Mouse (Mus musculus) embryo, embryonic 11 days (tissue): ENCODE measurements around the gene Arhgap22.

Source experiments
- DNase-seq: peaks from one replicate; pipeline ENCODE4 v3.0.0-alpha.2; 2015

The Arhgap22 gene

DNA sequence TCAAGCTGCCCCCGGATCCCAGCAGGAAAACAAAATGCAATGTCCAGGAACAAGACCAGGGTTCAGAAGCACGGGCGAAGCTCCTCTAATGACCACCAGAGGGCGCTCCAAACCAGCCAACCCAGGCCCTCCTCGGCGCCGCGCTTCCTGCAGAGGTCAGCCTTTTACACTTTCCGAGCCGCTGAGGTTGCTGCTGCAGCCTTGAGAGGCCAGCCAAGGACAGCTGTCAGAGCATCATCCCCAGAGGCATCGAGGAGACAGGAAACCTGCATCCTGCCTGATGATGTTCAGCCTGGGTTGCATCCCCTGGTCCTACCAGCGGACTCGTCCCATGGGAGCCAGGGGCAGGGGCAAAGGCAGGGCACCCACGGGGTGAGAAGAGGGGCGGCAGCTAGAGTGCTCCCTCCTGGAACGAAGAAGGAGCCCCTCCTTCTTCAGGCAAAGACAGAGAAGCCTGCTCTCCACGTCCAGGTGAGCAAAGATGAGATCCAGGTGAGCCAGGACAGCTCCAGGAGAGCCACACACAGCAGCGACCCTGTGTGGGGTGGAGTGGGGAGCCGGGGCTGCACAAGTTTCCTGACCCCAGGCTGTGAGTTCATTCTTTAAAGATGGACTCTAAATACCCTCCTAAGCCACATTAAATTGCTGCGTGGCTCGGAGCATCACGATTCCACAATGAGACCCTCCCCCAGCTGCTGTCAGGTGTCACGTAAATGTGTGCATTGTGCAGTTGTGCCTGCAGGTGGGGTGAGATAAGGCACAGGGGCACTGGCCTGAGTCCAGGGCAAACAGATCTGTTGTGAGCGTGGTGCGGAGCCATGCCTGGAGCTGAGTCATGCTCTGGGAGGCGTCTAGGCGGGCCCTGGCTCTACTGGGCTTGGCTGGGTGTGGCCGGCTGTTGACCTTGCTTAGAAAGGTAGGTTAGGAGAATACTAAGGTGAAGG is at the start of gene Arhgap22:
TSS of gene Arhgap22 (plus strand) at position 204 of the 944 bp plus-strand sequence.
- DNase-seq = peak; percentile 92

DNA sequence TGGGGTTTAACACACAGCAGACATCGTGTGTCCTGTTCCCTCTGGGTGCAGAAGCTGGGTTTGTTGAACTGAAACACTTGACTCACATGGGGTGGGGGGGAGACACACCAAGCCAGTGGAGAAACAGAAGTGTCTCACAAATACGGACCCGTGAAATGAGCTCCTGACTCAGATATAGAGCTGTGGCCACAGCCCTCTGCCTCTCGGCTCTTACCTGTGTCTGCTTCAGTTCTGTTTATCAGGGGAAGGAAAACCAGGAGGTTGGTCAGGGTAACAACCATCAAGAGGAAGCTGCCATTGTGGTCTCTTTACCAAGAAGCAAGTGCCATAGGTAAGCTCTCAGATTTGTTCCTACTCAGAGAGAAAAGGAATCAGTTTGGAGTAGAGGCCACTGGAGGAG is 45.1 kb upstream of the Arhgap22 start:
- DNase-seq = no peak

DNA sequence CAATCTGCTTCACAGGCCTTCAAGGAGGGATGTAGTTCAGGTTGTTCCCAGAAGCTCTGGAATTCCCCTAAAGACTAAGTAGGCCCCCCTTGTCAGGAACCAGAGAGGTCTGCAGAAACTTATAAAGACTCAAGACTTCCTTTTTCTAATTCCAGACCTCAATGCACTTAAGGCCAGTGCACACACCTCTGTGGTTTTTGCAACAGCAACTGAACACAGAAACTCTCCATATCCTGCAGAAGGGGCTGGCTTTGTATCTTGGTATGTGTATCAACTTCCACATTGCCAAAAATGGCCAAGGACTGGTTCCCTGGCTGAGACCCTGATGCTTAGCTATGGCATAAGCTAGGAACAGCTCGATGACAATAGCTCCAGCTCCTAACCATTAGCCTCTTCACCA is 41.9 kb upstream of the Arhgap22 start:
- DNase-seq = no peak

DNA sequence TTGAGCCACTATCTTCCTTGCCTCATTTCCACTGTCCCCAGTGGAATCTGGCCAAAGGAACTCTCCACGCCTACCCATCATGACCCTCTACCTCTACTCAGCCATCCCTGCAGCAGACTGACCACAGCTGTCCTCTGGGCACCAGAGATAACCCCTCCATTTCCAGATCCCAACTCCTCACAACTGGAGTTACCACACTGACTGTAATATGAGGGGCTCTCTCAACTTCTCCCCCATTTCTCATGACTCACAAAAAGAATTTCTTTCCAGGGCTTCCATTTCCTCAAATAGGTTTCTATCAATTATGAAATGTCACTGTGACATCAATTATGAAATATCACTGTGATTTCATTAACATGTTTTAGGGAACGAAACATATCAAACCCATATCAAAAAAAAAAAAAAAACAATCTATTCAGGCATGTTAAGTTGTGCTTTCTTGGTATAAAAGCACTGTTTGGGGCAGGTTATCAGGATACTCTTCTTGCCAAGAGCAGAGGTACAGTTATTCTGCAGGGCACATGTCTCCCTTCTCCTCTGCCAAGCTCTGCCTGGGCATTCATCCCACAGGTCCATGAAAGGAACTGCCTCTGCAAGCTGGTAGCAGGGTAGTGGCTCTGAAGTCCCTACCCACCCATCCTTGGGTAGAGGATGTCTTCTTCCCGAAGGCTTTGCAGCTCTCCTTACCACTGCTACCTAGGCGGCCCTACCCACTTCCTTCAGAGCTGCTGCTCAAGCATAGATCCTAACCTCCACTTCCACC is 38.6 kb upstream of the Arhgap22 start:
- DNase-seq = no peak

DNA sequence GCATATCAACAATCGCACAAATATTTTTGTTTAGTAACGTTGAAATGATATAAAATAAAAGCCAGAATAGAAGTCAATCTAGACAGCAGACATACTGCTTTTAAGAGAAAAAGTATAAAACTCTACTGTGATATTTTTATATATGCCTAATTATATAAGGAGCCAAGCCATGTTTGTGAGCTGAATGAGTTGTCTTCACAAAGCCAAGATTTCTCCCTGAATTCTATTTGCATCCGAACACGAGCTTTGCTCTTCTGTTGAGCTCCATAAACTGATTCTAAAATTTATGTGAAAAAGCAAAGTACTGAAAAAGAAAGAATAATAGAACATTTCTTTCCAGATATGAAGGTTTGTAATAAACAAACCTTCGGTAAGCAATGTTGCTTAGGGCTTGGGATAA is 33.7 kb upstream of the Arhgap22 start:
- DNase-seq = no peak

DNA sequence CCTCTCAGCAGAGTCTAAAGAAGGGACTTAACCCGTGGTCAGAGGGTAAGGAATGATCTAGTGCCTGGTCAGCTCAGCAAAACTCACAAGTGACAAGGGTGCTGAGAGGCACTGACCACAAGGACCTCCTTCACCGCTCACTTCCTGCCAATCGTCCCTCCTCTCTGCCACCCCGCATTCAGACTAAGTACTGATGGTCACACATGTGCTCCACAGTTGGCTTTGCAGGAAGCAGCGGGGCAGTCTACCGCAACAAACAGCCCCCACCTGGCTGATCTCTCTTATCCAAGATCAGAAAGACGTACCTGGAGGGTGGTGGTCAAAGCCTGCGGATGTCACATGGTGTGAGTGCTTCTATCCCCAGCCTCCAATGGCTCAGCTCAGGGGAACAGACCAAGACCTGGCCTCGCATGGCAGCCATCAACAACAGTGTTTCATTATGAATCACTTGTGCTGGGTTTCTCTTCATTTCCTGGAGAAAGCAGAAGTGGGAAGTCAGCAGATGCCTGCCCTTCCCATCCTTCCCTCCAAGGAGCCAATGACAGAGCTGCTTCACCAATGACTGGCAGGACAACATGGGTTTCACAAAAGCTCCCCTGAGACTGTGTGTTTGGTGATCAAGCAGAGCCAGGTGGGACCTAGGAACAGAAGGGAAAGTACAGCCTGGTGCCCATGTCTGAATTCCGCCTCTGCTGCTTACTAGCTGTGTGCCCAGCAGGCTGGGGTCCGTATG is 28.6 kb upstream of the Arhgap22 start, which contains the start of gene Wdfy4:
TSS of gene Wdfy4 (minus strand) at position 441 of the 733 bp plus-strand sequence.
- no peak for DNase-seq

DNA sequence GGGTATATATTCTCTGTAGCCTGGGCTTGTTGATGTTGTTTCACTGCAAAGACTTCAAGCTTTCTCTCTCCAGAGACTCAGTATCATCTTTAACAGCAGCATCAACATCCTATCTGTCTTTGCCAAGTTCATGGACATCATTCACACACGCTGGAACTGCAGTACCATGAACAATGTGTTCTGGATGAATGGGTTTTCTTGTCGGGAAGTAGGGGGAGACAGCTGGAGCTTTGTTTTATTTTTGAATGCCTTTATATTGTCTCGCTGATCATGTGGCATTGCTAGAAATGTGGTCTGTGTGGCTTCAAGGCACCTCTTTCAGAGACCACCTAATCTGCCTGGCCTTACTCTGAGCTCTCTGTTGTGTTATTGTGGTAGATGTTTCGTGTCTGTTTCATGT is 26.6 kb upstream of the Arhgap22 start:
- DNase-seq = no peak

DNA sequence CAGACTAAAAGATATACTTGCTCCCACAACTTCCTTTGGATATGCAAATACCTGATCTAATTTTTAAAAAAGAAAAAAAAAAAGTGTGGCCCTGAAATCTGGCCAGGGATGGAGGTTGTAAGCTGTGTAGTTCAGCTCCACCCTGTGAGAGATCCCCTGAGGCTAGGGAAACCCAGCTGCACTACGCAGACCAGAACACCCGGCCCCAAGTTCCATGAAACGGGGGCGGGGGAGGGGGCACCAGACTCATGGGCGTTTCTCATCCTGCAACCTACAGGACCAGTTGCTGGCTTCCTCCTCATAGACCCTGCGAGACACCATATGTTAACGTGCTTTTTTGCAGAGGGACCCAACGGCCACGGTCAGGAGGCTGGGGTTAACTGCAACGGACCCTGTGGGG is 24.6 kb upstream of the Arhgap22 start:
- DNase-seq = no peak

DNA sequence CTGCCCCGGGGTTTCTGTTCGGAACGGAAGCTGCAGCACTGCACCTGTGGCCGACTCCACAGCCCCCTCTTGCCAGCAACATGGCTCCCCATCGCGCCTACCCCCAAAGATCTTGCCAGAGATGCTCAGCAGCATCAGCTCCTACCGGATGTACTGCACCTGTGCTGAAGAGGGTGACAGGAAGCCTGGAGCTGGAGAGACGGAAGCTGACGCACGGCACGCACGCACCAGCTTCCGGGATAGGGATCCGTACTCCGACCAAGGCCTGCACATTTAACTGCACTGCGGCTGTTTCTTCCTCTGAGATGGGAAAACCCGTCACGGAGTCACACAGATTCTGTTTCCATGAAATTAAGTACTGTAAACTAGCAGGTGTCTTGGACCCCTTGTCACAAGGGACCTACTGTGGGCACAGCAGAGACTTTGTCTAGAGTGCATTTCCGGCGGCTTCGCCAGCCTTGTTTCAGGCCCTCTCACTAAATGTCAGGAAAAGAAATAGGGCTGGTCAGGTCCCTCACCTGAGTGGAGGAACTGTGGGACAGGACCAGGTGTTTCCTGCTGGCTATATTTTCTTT is 23.9 kb upstream of the Arhgap22 start:
- no peak for DNase-seq

DNA sequence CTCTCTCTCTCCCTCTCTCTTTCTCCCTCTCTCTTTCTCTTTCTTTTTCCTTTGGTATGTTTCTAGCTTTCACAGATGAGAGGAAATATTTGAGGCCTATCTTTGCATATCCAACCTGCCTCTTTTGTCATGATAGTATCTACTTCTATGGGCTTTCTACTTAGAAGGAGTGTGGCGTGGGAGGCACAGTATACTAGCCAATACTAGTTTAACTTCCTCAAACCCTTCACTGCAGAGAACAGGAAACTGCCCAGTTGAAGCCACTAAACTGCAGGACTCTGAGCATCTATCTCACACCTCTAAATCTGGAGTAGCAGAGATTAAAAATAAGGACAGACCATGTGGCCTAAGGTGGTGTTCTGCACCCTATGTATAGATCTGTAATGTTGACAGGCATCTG is 23.2 kb upstream of the Arhgap22 start:
- no peak for DNase-seq

DNA sequence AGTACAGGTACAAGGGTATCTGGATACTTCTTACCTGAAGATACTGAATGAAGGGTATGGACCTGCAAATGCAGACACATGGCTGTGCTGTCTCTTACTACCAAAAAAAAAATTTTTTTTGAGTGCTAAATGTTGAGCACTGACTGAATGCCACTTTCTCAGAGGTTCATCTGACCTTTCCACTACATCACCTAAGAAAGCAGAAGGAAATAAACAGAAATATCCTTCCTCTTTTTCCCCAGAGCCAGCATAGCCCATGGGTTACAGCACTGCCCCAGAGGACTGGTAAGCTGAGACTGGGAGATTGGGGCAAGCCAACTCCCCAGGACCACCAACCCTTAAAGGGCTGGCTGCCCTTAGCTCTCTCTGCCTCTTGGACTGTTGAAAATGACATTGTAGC is 20.1 kb upstream of the Arhgap22 start:
- DNase-seq = no peak

DNA sequence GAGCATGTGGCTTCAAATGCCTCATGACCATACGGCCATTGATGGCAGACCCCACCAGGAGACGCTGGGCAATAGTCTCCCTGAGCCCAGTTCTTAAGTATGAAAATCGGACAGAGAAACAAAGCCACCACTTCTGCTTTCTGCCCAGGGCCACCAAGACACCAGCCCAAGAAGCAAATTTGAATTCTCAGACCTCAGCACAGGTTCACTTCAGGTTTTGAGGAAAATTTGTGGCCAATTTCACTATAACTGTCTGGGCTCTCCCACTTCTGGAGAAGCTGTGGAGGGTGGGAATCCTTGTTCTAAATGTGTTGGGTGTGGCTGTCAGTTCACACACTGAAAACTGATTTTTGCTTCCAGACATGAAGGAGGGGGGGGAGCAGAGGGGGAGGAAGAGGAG is 19.6 kb upstream of the Arhgap22 start:
- DNase-seq = no peak

DNA sequence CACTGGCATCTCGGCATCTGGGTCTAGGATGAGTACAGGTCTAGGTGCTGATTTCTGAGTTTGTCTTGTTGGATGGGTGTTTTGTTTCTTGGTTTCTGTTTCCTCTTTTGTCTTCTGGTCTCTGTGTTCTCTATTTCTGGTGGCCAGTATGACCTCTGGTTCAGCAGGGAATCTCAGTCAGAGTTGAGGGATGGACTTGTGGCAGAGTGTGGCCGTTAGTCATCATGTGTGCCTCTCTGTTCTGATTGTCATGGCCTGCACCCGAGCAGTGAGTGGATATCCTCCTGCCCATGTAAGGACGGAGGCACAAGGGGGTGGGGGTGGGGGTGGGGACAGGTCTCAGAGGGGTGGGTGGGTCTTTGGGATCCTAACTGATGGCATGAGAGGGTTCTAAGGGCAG is 11.7 kb upstream of the Arhgap22 start:
- DNase-seq = no peak

DNA sequence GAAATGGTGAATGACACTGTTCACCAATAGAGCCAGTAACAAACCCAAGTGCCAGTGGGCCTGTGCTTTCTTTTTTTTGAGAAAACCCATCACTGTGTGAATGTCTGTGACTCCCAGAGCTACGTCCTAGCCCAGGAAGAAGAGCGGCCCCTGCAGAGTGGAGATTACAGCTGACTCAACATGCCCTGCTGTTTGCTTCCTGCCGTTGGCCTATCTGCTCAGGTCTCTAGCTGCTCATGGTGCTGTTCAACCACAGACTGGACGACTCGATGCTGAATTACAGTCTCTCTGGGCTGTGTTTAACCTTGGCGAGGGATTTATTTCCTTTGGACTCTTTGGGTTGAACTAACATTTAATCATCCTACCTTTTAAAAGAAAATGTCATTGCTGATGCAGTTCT is 10.9 kb upstream of the Arhgap22 start:
- DNase-seq = no peak

DNA sequence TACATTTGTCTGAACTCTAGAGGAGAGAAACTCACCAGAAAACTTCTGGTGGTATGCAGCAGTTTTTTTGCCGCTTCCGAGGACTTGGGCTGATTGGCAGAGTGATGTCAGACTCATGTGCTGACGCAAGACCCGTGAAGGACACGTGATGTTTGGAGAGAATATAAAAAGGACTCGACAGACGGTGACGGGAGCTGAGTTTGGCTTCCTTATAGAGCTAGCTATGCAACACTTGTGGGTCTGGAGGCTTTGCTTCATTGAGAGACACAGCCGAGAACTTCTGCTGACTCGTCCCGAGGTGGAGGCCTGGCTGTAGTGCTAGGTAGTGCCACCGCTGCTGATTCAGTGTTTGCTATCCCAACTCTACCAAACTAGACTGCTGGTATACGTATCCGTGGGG is 10.0 kb upstream of the Arhgap22 start:
- DNase-seq = no peak

DNA sequence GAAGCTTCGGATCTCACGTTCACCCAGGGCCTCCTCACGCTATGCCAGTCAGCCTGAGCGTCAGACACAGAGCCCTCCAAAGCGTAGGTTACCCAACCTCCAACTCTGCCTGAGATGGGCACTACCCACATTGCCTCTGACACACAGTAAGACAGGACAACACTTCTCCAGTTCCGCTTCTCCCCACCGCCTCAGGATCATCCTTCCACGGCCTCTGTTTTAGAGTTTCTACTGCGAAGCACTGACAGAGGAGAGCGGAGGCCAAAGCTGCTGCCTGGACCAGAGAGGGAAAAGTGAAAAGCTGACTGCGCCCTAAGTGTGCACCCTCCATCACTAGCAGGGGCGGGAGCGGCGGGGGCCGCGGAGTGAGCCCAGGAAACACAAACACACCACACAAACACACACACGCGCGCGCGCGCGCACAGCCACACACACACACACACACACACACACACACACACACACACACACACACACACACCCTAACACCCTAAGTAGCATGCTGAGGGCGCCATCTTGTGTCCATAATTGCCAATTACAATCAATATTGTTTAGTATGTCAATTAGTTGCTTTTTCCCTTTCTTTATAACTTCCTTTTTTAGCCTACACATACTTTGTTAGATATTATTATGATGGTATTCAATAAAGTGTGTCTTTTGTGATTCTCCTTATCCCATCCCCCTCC is 8.4 kb upstream of the Arhgap22 start:
- DNase-seq = peak; percentile 63

DNA sequence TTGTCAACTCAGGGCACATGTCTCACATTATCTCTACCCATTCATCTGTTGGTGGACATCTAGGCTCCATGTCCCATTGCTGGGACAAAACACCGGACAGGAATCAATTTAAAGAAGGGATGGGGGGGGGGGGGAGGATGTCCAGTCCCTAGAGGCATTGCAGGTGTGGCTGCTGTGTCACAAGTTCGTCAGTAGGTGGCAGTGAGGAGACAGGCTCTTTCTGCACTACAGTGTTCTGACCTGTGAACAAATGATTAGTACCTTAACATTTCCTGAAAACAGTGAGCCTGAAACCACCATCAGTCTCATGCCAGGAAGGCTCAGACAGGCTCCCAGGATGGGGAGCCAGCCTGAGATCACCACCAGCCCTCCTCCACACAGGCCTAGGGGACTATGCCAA is 6.8 kb upstream of the Arhgap22 start:
- DNase-seq = peak; percentile 22

DNA sequence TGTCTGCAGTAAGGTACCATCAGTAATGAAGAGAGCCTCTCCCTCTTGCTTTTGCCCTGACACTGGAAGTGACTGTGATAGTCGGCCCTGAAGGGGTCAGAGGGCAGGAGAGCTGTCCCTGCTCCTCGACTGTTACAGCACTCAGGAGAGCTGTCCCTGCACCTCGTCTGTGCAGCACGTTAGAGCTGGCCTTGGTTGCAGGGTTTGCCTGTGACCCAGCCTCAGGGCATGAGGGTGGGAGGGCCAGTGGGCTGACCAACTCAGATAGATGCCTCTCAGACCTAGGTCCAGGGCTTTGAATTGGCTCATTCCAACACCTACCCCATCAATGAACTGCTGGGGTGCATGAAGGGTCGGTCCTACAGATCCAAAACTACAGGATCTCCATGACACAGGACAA is 5.5 kb upstream of the Arhgap22 start:
- no peak for DNase-seq

DNA sequence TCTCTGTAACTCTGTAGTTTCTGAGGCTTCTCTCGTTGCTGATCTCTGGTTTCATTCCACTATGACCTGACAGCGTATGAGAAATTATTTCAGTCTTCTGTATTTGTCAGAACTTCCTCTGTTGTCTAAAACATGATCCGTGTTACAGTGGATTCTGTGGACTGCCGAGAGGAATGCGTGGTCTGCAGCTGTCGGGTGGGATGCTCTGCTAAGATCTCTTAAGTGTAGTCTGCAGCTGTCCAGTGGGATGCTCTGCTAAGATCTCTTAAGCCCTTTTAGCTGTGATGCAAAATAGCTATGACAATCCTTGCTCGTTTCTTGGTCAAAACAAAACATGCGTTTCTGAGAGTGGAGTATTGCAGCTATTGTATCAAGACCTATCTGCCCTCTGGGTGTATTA is 3.0 kb upstream of the Arhgap22 start:
- DNase-seq = no peak

DNA sequence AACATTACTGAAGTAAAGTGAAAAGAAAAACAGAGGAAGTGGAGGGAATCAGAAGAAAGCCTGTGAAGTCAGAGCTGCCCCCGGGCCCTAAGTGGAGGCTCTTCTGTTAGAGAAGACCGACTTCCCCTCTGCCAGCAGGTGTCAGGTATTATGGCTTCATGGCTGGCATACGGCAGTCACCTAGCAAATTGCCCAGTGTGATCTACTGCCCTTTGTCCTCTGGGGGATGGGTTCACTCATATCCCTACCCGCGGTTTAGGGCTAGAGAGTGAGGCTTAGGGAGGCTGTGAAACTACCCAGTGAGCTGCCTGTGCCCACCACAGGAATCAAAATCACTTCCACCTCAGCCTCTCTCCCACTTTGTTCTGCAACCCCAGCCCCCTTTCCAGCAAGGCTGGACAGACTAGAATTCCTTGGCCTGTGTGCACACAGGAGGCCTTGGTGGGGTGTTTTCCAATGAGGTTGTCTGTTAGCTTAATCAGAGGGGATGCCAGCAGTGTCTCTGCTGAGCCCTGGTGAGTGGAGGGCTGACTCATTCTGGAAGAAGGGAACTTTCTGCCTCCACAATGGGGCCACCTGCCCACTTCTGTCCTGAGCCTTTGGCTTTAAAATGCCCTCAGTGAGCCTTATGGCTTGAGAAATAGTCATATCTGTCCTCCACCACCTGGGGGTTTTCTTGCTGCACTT is 1.4 kb upstream of the Arhgap22 start:
- no peak for DNase-seq

DNA sequence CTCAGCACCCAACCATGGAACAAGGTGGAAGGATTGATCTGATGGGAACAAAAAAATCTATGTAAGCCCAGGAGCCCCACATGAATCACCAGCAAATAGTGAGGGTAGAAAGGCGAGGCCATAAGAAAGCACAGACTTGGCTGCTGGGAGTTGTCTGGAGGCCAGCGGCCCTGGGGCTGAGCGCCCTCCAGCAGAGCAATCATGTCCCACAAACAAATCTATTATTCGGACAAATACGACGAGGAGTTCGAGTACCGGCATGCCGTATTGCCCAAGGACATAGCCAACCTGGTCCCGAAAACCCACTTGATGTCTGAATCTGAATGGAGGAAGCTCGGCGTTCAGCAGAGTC is 892 bp upstream of the Arhgap22 start:
- no peak for DNase-seq

DNA sequence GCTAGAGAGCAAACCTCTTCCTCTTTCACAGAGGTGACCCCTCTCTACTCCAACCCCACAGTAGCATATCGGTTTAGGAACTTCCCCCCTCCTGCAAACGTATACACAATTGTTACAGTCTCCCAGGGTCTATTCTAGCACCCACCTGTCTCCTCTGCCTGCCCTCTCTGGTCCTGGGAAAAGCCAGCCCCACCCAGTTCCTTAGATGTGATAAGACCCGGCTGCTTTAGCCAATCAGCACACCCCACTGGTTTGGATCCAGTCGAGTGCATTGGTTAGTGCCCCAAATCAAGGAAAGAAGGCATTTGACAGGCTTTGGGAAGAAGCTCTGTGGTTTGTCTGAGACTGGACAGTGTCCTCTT is 922 bp downstream of the Arhgap22 start:
- DNase-seq = no peak
